Mouse (Mus musculus): ENCODE measurements at regions not wholly inside any gene's neighbourhood (a gene's known extent, or its start where the extent isn't known, plus 50 kb on each side); places are given as distances from the start of the nearest gene placed in this dataset.

DNA sequence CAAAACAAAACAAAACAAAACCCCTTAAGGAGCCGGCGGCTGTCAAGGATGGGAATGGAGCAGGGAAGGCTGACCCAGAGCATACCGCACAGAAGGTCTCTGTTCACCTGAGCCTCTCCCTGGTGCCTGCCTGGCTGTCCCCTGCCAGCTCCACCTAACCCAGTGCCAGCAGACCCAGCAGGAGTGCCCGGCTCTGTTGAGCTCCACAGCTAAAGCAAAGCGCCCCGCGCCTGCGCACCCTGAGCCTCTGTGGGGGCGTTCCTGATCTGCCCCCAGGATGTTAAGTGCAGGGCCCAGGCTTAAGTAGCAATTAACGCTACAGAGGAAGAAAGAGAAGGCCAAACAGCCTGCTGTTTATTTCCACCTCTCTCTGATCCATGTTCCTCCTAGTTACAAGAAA lies 111.5 kb downstream of the Mrm1 start:
- TF ChIP-seq POLR2A (IDR thresholded peaks at IDR 0.05; ENCODE audit: extremely low read depth, insufficient read depth, low read length), result no peak
- no peak for TF ChIP-seq CTCF (IDR thresholded peaks at IDR 0.05; ENCODE audit: extremely low read depth, insufficient read depth, low read length)
- H3K4me3 ChIP-seq (ENCODE audit: insufficient read depth, low read length), result no peak overlapping the region
- no peaks in the 10 kb centered on the region for H3K4me1 ChIP-seq (ENCODE audit: control insufficient read depth, insufficient read depth, low read length)
- H3K27ac ChIP-seq (ENCODE audit: insufficient read depth, low read length), result no peak overlapping the region

- Histone ChIP-seq H3K4me3 (ENCODE audit: insufficient read depth, low read length) (no peak overlapping the region), H3K4me1 (ENCODE audit: control insufficient read depth, insufficient read depth, low read length) (no peaks in the 10 kb centered on the region), H3K27ac (ENCODE audit: insufficient read depth, low read length) (no peak overlapping the region)
- TF ChIP-seq POLR2A (IDR thresholded peaks at IDR 0.05; ENCODE audit: extremely low read depth, insufficient read depth, low read length) (no peak), CTCF (IDR thresholded peaks at IDR 0.05; ENCODE audit: extremely low read depth, insufficient read depth, low read length) (no peak)
Measured at GRCm38 (mm10) chr11:84706692-84707091, 112.6 kb downstream of the Mrm1 start.

DNA sequence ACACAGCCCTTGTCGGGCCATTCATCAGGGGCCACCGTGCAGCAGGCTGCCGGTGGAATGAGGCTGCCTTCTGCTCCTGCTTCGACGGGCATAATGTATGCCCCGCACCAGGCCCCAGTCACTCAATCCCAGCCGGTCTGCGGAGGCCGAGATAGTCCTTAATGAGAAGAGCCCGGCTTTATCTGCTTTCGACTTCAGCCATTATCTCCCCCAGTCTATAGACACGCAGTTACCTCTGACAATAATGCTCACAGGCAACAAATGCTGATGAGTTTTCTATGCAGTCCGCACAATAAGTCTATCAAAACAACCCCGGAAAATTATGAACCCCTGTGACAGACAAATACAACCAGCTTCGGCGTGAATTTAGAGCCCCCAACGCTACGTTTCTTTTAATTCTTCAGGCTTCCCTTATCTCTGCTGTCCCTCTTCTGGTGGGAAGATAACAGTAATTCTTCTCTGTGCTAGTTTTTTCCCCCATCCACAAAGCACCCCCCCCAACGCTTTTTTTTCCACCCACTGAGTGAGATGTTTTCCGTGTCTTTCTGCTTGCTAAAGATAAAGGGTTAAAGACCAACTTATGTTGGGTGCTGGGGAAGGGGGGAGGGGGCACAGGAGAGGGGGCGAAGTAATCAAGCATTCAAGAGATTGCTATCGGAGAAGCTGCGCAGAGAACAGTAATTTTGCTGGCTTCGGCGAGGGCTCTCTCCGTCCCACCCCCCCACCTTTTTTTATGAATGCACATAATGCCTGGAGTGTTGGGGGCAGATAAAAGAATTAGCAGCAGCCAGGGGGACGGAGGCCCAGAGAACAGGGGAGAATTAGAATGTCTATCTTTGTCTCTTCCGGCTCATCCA lies 117.8 kb downstream of the Mrm1 start:
- H3K4me3 ChIP-seq (ENCODE audit: insufficient read depth, low read length), result no peak overlapping the region
- no peak overlapping the region for H3K27ac ChIP-seq (ENCODE audit: insufficient read depth, low read length)
- TF ChIP-seq POLR2A (IDR thresholded peaks at IDR 0.05; ENCODE audit: extremely low read depth, insufficient read depth, low read length), result no peak
- no peak for TF ChIP-seq CTCF (IDR thresholded peaks at IDR 0.05; ENCODE audit: extremely low read depth, insufficient read depth, low read length)
- 0 out of 2 replicates have a peak, but pooled peaks cover 2% of the 10 kb centered on the region for H3K4me1 ChIP-seq (ENCODE audit: control insufficient read depth, insufficient read depth, low read length)

GRCm38 (mm10) chr11:84697521-84697920 lies 121.8 kb downstream of the Mrm1 start:
- Histone ChIP-seq H3K27ac (ENCODE audit: insufficient read depth, low read length) (no peak overlapping the region), H3K4me3 (ENCODE audit: insufficient read depth, low read length) (no peak overlapping the region), H3K4me1 (ENCODE audit: control insufficient read depth, insufficient read depth, low read length) (0 out of 2 replicates have a peak, but pooled peaks cover 2% of the 10 kb centered on the region)
- TF ChIP-seq CTCF (IDR thresholded peaks at IDR 0.05; ENCODE audit: extremely low read depth, insufficient read depth, low read length), result no peak
- no peak for TF ChIP-seq POLR2A (IDR thresholded peaks at IDR 0.05; ENCODE audit: extremely low read depth, insufficient read depth, low read length)

DNA sequence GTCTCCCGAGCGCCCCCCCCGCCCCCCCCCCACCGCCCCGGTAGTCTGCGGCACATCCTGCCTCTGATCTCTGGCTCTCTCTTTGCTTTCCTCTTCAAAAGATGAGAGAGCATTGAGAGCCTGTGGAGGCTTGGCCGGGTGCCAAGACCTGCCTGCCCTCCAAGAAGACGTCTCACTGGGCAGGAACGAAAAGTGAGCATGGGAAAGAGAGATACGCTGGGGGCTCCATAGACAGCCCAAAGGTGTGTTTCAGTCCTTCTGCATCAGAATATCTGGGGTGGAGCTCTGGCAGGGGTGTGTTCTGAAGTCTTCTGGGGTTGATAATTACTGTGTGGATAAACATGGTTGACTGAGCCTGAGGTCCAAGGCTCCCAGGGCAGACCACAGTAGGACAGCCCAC lies 126.7 kb downstream of the Mrm1 start:
- no peak for TF ChIP-seq CTCF (IDR thresholded peaks at IDR 0.05; ENCODE audit: extremely low read depth, insufficient read depth, low read length)
- no peak for TF ChIP-seq POLR2A (IDR thresholded peaks at IDR 0.05; ENCODE audit: extremely low read depth, insufficient read depth, low read length)
- Histone ChIP-seq H3K27ac (ENCODE audit: insufficient read depth, low read length) (no peak overlapping the region), H3K4me3 (ENCODE audit: insufficient read depth, low read length) (no peak overlapping the region), H3K4me1 (ENCODE audit: control insufficient read depth, insufficient read depth, low read length) (no peaks in the 10 kb centered on the region)

DNA sequence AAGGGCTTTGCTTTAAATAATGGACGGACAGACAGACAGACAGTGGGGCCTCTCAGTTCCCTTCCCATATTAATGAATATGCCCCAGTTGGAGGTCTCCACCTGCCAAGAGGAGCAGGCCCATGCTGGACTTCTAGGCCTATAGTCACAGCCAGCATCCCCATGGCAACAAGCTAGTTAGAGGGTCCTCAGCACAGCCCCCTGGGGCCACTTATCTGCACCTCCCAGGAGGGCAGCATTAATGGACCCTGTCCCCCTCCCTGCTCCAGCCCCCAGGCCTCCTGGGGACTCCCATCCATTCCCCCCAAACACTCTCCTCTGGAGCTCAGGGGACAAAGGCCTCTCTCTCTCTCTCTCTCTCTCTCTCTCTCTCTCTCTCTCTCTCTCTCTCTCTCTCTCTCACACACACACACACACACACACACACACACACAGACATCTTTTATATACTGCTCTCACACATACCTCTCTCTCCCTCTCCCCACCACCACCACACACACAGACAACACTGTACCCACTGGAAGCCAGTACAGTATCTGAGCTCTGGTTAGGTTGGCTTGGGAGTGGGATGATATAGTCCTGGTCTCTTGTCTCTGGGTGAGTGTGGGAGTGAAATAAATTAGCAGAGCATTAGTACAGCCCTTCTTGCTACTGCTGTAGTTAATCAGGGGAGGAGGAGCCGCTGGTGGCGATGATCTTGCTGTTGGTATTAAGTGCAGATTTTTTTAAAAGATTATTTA lies 127.7 kb downstream of the Mrm1 start:
- Histone ChIP-seq H3K4me3 (ENCODE audit: insufficient read depth, low read length) (no peak overlapping the region), H3K4me1 (ENCODE audit: control insufficient read depth, insufficient read depth, low read length) (no peaks in the 10 kb centered on the region), H3K27ac (ENCODE audit: insufficient read depth, low read length) (no peak overlapping the region)
- no peak for TF ChIP-seq CTCF (IDR thresholded peaks at IDR 0.05; ENCODE audit: extremely low read depth, insufficient read depth, low read length)
- TF ChIP-seq POLR2A (IDR thresholded peaks at IDR 0.05; ENCODE audit: extremely low read depth, insufficient read depth, low read length), result no peak

DNA sequence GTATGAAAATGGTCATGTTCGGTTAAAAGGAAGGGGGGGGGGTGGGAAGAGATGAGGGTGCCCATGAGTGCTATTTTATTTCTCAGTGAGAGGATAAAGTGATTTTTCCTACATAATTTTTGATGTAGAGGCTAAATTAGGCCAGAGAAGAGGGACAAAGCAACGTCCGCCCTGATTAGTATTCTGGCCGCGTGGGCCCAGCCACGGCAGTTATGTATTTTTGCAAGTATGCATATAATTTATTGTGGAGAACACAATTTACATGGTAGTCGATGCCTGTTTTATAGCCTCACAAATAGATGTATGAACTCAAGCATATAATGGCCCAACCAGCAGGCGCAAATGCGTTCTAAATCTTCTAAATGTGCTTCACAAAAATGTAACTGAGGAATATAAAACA lies 132.8 kb downstream of the Mrm1 start:
- no peaks in the 10 kb centered on the region for H3K4me1 ChIP-seq (ENCODE audit: control insufficient read depth, insufficient read depth, low read length)
- no peak for TF ChIP-seq POLR2A (IDR thresholded peaks at IDR 0.05; ENCODE audit: extremely low read depth, insufficient read depth, low read length)
- no peak for TF ChIP-seq CTCF (IDR thresholded peaks at IDR 0.05; ENCODE audit: extremely low read depth, insufficient read depth, low read length)
- H3K4me3 ChIP-seq (ENCODE audit: insufficient read depth, low read length), result no peak overlapping the region
- H3K27ac ChIP-seq (ENCODE audit: insufficient read depth, low read length), result no peak overlapping the region

GRCm38 (mm10) chr11:84684325-84684724 lies 135.0 kb downstream of the Mrm1 start:
- Histone ChIP-seq H3K4me1 (ENCODE audit: control insufficient read depth, insufficient read depth, low read length) (no peaks in the 10 kb centered on the region), H3K4me3 (ENCODE audit: insufficient read depth, low read length) (no peak overlapping the region), H3K27ac (ENCODE audit: insufficient read depth, low read length) (no peak overlapping the region)
- TF ChIP-seq CTCF (IDR thresholded peaks at IDR 0.05; ENCODE audit: extremely low read depth, insufficient read depth, low read length), result no peak
- no peak for TF ChIP-seq POLR2A (IDR thresholded peaks at IDR 0.05; ENCODE audit: extremely low read depth, insufficient read depth, low read length)

DNA sequence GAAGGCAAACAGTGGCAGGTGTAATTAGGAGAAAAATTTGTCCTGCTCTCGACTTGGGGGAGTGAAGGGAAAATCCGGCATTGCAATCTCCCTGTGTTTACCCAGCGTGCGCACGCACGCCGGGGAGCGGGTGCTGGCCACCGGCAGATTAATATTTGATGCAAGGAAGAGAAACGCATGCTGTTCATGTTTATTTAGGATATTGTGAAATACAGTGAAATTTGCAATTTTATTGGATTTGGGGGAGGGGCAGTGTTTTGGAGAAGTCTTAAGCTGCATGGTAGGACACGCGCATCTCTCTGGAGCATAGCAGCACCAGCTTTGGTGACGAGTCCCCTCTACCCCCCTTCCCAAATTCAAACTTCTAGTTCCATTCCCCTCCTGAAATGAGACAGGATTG lies 136.4 kb downstream of the Mrm1 start:
- H3K4me3 ChIP-seq (ENCODE audit: insufficient read depth, low read length), result no peak overlapping the region
- H3K27ac ChIP-seq (ENCODE audit: insufficient read depth, low read length), result no peak overlapping the region
- H3K4me1 ChIP-seq (ENCODE audit: control insufficient read depth, insufficient read depth, low read length), result no peaks in the 10 kb centered on the region
- TF ChIP-seq CTCF (IDR thresholded peaks at IDR 0.05; ENCODE audit: extremely low read depth, insufficient read depth, low read length) (no peak), POLR2A (IDR thresholded peaks at IDR 0.05; ENCODE audit: extremely low read depth, insufficient read depth, low read length) (no peak)
